19 mouse cellular contexts compared by ENCODE assay signal in genomic region chr11:55253391-55253790, GRCm38 (mm10). TPM values are rescaled to one million over a fixed set of nuclear protein-coding genes. Genes with fewer than 3 reads are reported as not detected.
DNase-seq lines count a peak whose midpoint lies in the region; ATAC-seq lines count a peak whose summit lies in the region.
"Had no signal": no experiment of that assay in that cellular context is flagged by ENCODE, and none has a peak within 500 bp of the region (broad histone marks: within the 10 kb centered on the region; RNA-seq: fewer than 3 reads in every experiment).

No protein-coding gene starts in this region.

- no peak for ATAC-seq in kidney, embryonic 15.5 days (replicated peaks; ENCODE audit: low FRiP score)
- peak; percentile 64 for ATAC-seq in liver, embryonic 16.5 days (ENCODE audit: low read depth)
- ATAC-seq: activated CD4-positive, CD25-positive, alpha-beta regulatory T cell, adult 4 months; forebrain, postnatal 0 days; Patski had no signal

- H3K27ac ChIP-seq in kidney, embryonic 15.5 days = no peak overlapping the region
- H3K27ac ChIP-seq in liver, embryonic 16.5 days (ENCODE audit: low read length) = no peak overlapping the region
- no peak overlapping the region for H3K27ac ChIP-seq in limb, embryonic 10.5 days
- H3K27ac ChIP-seq: embryonic facial prominence, embryonic 13.5 days; forebrain, embryonic 12.5 days; heart, adult 2 months; hindbrain, embryonic 10.5 days; hindbrain, embryonic 14.5 days had no signal

- H3K9ac ChIP-seq in kidney, embryonic 15.5 days = no peak overlapping the region
- H3K9ac ChIP-seq in liver, embryonic 16.5 days (ENCODE audit: low read depth, low read length) = no peak overlapping the region
- H3K9ac ChIP-seq: embryonic facial prominence, embryonic 13.5 days; forebrain, embryonic 12.5 days; forebrain, postnatal 0 days; heart, embryonic 12.5 days; hindbrain, embryonic 14.5 days had no signal

- H3K4me2 ChIP-seq in kidney, embryonic 15.5 days = no peak overlapping the region
- no peak overlapping the region for H3K4me2 ChIP-seq in liver, embryonic 16.5 days (ENCODE audit: low read depth, low read length)
- H3K4me2 ChIP-seq: embryonic facial prominence, embryonic 13.5 days; forebrain, embryonic 12.5 days; heart, embryonic 12.5 days; hindbrain, embryonic 14.5 days had no signal

- no peaks in the 10 kb centered on the region for H3K27me3 ChIP-seq in kidney, embryonic 15.5 days
- no peaks in the 10 kb centered on the region for H3K27me3 ChIP-seq in liver, embryonic 16.5 days (ENCODE audit: control insufficient read depth, insufficient read depth, low read depth, low read length)
- H3K27me3 ChIP-seq in limb, embryonic 10.5 days (ENCODE audit: low read depth, poor library complexity, severe bottlenecking) = no peaks in the 10 kb centered on the region
- H3K27me3 ChIP-seq: embryonic facial prominence, embryonic 13.5 days; forebrain, embryonic 12.5 days; heart, embryonic 12.5 days; Patski had no signal

- WGBS in kidney, embryonic 15.5 days = 85% methylated on average over 9 of the region's 9 CpGs
- WGBS in liver, embryonic 16.5 days (ENCODE audit: insufficient replicate concordance) = 64% methylated on average over 9 of the region's 9 CpGs
- WGBS in limb, embryonic 10.5 days = 90% methylated on average over 9 of the region's 9 CpGs

- no peak overlapping the region for H3K4me3 ChIP-seq in kidney, embryonic 15.5 days (replicated peaks)
- H3K4me3 ChIP-seq in liver, embryonic 16.5 days (ENCODE audit: low read depth, low read length) = no peak overlapping the region
- H3K4me3 ChIP-seq in limb, embryonic 10.5 days = no peak overlapping the region
- H3K4me3 ChIP-seq: embryonic facial prominence, embryonic 13.5 days; forebrain, embryonic 12.5 days; heart, adult 2 months; heart, embryonic 12.5 days; hindbrain, embryonic 10.5 days had no signal

- no peaks in the 10 kb centered on the region for H3K36me3 ChIP-seq in kidney, embryonic 15.5 days
- no peaks in the 10 kb centered on the region for H3K36me3 ChIP-seq in liver, embryonic 16.5 days (ENCODE audit: control insufficient read depth, insufficient read depth)
- no peaks in the 10 kb centered on the region for H3K36me3 ChIP-seq in limb, embryonic 10.5 days
- H3K36me3 ChIP-seq: embryonic facial prominence, embryonic 13.5 days; forebrain, embryonic 12.5 days; heart, embryonic 12.5 days; hindbrain, embryonic 10.5 days had no signal

- peak; percentile 80 for DNase-seq in kidney, adult 11 months
- DNase-seq in liver = no peak
- DNase-seq in kidney, postnatal 10 days = peak; percentile 56
- peak; percentile 36 to 51 for DNase-seq in kidney, postnatal 4 days
- no peak for DNase-seq in limb, embryonic 10.5 days (ENCODE audit: low spot score)
- DNase-seq: adrenal gland, postnatal 25 days; cerebellum, adult 8-10 months; forebrain, postnatal 0 days; gastrocnemius, postnatal 14 days; heart, adult 2 months had no signal

- no peaks in the 10 kb centered on the region for H3K9me3 ChIP-seq in kidney, embryonic 15.5 days (replicated peaks)
- no peaks in the 10 kb centered on the region for H3K9me3 ChIP-seq in liver, embryonic 16.5 days (replicated peaks; ENCODE audit: control insufficient read depth, low read length)
- H3K9me3 ChIP-seq in limb, embryonic 10.5 days (replicated peaks) = no peaks in the 10 kb centered on the region
- H3K9me3 ChIP-seq: embryonic facial prominence, embryonic 13.5 days; forebrain, embryonic 12.5 days; heart, embryonic 12.5 days; hindbrain, embryonic 10.5 days had no signal

- H3K4me1 ChIP-seq in kidney, embryonic 15.5 days = no peaks in the 10 kb centered on the region
- no peaks in the 10 kb centered on the region for H3K4me1 ChIP-seq in liver, embryonic 16.5 days (ENCODE audit: control insufficient read depth, low read depth, low read length)
- H3K4me1 ChIP-seq in limb, embryonic 10.5 days = no peaks in the 10 kb centered on the region
- H3K4me1 ChIP-seq: embryonic facial prominence, embryonic 13.5 days; forebrain, embryonic 12.5 days; heart, embryonic 12.5 days; hindbrain, embryonic 10.5 days had no signal

RNA-seq across cellular contexts. Expression of gene Slc36a1, which starts 49.2 kb away (rescaled TPM):
- 1.5 and 3.1 TPM in 2 replicates for polyA plus RNA-seq in kidney, embryonic 15.5 days (2015; fragmentation: Nextera tagmentation; extraction: Ambion mirVana)
- 2.3 and 2.5 TPM in 2 replicates for polyA plus RNA-seq in liver, embryonic 16.5 days (2015; fragmentation: Nextera tagmentation; extraction: Ambion mirVana)
- 1.2 TPM in 2 replicates for polyA plus RNA-seq in limb, embryonic 10.5 days (2016; fragmentation: Nextera tagmentation; extraction: Ambion mirVana)

Comparison
In these comparisons a context has a peak if more than half of its experiments do, and no peak if none do; other contexts are left out.
1. DNase-seq: peak in kidney, adult 11 months (single experiment), kidney, postnatal 10 days (single experiment) and kidney, postnatal 4 days (2 of 2); none in liver (single experiment) and limb, embryonic 10.5 days (single experiment).